ENCODE assay signal across 30 mouse cellular contexts in genomic region chr16:91537065-91537464, GRCm38 (mm10). TPM values are rescaled to one million over a fixed set of nuclear protein-coding genes. Genes with fewer than 3 reads are reported as not detected.
DNase-seq lines count a peak whose midpoint lies in the region; ATAC-seq and TF ChIP-seq lines count a peak whose summit lies in the region.
"Had no signal": no experiment of that assay in that cellular context is flagged by ENCODE, and none has a peak within 500 bp of the region (broad histone marks: within the 10 kb centered on the region; RNA-seq: fewer than 3 reads in every experiment).

No protein-coding gene starts in this region.

- H3K9ac ChIP-seq in liver, embryonic 11.5 days (ENCODE audit: low read depth, low read length): no peak overlapping the region
- H3K9ac ChIP-seq in liver, embryonic 16.5 days (ENCODE audit: low read depth, low read length): no peak overlapping the region
- no peak overlapping the region for H3K9ac ChIP-seq in stomach, postnatal 0 days (ENCODE audit: low read length)
- no peak overlapping the region for H3K9ac ChIP-seq in hindbrain, embryonic 16.5 days (ENCODE audit: low read depth, low read length)
- H3K9ac ChIP-seq: embryonic facial prominence, embryonic 12.5 days; forebrain, embryonic 15.5 days; heart, embryonic 12.5 days; hindbrain, embryonic 14.5 days; midbrain, embryonic 12.5 days; neural tube, embryonic 13.5 days had no signal

- DNase-seq in c-Kit-positive CD71-positive TER-119-positive erythroid progenitor cells, embryonic 14.5 days (ENCODE audit: low spot score): peak; percentile 53
- no peak for DNase-seq in liver, embryonic 11.5 days (ENCODE audit: low spot score)
- DNase-seq in stomach, postnatal 0 days (ENCODE audit: low spot score): no peak
- DNase-seq in urinary bladder, adult 18-20 months (ENCODE audit: low spot score in 2 of 2): no peak
- DNase-seq: adrenal gland, adult 8-10 months; B cell, adult 2 months; cerebellum, adult 9-10 months; cerebellum, postnatal 36 days; embryo, embryonic 11 days; gastrocnemius, adult 2 months; gastrocnemius, postnatal 36 days; heart, adult 2 months; heart, postnatal 10 days; kidney, adult 11 months; kidney, postnatal 14 days; lung, postnatal 4 days; right cerebral cortex, postnatal 25 days; spleen, adult 18-20 months; thymus, adult 18-20 months; thymus, postnatal 36 days had no signal

- no peak overlapping the region for H3K27ac ChIP-seq in liver, embryonic 11.5 days (ENCODE audit: low read depth, low read length)
- peak overlapping the region; percentile 18; the same call in 1 of the 2 replicates for H3K27ac ChIP-seq in liver, embryonic 16.5 days (ENCODE audit: low read length)
- H3K27ac ChIP-seq in stomach, postnatal 0 days (replicated peaks): 0 out of 2 replicates have a peak overlapping the region, but pooled peaks have one; percentile 3
- H3K27ac ChIP-seq in hindbrain, embryonic 16.5 days (ENCODE audit: low read depth, low read length): no peak overlapping the region
- H3K27ac ChIP-seq: embryonic facial prominence, embryonic 12.5 days; forebrain, embryonic 15.5 days; gastrocnemius, adult 2 months; heart, adult 2 months; hindbrain, embryonic 14.5 days; midbrain, embryonic 12.5 days; neural tube, embryonic 13.5 days had no signal

- no peak for TF ChIP-seq CTCF in stomach, postnatal 0 days (IDR thresholded peaks at IDR 0.05; ENCODE audit: low read depth)

- H3K27me3 ChIP-seq in liver, embryonic 11.5 days (replicated peaks; ENCODE audit: control insufficient read depth, insufficient read depth, low read length): no peaks in the 10 kb centered on the region
- no peaks in the 10 kb centered on the region for H3K27me3 ChIP-seq in liver, embryonic 16.5 days (ENCODE audit: control insufficient read depth, insufficient read depth, low read depth, low read length)
- no peaks in the 10 kb centered on the region for H3K27me3 ChIP-seq in stomach, postnatal 0 days (ENCODE audit: control insufficient read depth, insufficient read depth, low read length)
- H3K27me3 ChIP-seq in hindbrain, embryonic 16.5 days (replicated peaks; ENCODE audit: control insufficient read depth, insufficient read depth, low read length): no peaks in the 10 kb centered on the region
- H3K27me3 ChIP-seq: embryonic facial prominence, embryonic 12.5 days; forebrain, embryonic 15.5 days; heart, embryonic 12.5 days; midbrain, embryonic 12.5 days; neural tube, embryonic 13.5 days had no signal

- no peaks in the 10 kb centered on the region for H3K36me3 ChIP-seq in liver, embryonic 11.5 days (ENCODE audit: control insufficient read depth, insufficient read depth, low read length)
- H3K36me3 ChIP-seq in liver, embryonic 16.5 days (ENCODE audit: control insufficient read depth, insufficient read depth): no peaks in the 10 kb centered on the region
- H3K36me3 ChIP-seq in stomach, postnatal 0 days (ENCODE audit: control insufficient read depth, insufficient read depth, low read length): no peaks in the 10 kb centered on the region
- no peaks in the 10 kb centered on the region for H3K36me3 ChIP-seq in hindbrain, embryonic 16.5 days (ENCODE audit: control insufficient read depth, insufficient read depth, low read length)
- H3K36me3 ChIP-seq: embryonic facial prominence, embryonic 12.5 days; forebrain, embryonic 15.5 days; heart, embryonic 12.5 days; midbrain, embryonic 12.5 days; neural tube, embryonic 13.5 days had no signal

- 26% methylated on average over 3 of the region's 3 CpGs for WGBS in liver, embryonic 11.5 days
- 27% methylated on average over 3 of the region's 3 CpGs for WGBS in liver, embryonic 16.5 days (ENCODE audit: insufficient replicate concordance)
- 76% methylated on average over 3 of the region's 3 CpGs for WGBS in stomach, postnatal 0 days
- WGBS in hindbrain, embryonic 16.5 days: 70% methylated on average over 3 of the region's 3 CpGs

- ATAC-seq in liver, embryonic 11.5 days (replicated peaks; ENCODE audit: low FRiP score): peak; percentile 72
- peak; percentile 71 for ATAC-seq in liver, embryonic 16.5 days (ENCODE audit: low read depth)
- no peak for ATAC-seq in stomach, postnatal 0 days (ENCODE audit: low FRiP score, low TSS enrichment)
- no peak for ATAC-seq in megakaryocyte, adult 5-6 weeks (ENCODE audit: poor library complexity, severe bottlenecking)
- no peak for ATAC-seq in hindbrain, embryonic 16.5 days
- ATAC-seq: forebrain, embryonic 15.5 days; inflammation-experienced regulatory T-cells, adult 6 months had no signal

- H3K4me3 ChIP-seq in liver, embryonic 11.5 days (ENCODE audit: low read depth, low read length): no peak overlapping the region
- H3K4me3 ChIP-seq in liver, embryonic 16.5 days (ENCODE audit: low read depth, low read length): no peak overlapping the region
- H3K4me3 ChIP-seq in stomach, postnatal 0 days (ENCODE audit: low read depth, low read length): no peak overlapping the region
- H3K4me3 ChIP-seq in hindbrain, embryonic 16.5 days (ENCODE audit: low read length): no peak overlapping the region
- H3K4me3 ChIP-seq: embryonic facial prominence, embryonic 12.5 days; forebrain, embryonic 15.5 days; gastrocnemius, adult 2 months; heart, adult 2 months; heart, embryonic 12.5 days; midbrain, embryonic 12.5 days; neural tube, embryonic 13.5 days had no signal

- H3K4me2 ChIP-seq in liver, embryonic 11.5 days: no peak overlapping the region
- no peak overlapping the region for H3K4me2 ChIP-seq in liver, embryonic 16.5 days (ENCODE audit: low read depth, low read length)
- no peak overlapping the region for H3K4me2 ChIP-seq in stomach, postnatal 0 days (replicated peaks; ENCODE audit: low read depth)
- no peak overlapping the region for H3K4me2 ChIP-seq in hindbrain, embryonic 16.5 days (ENCODE audit: low read length)
- H3K4me2 ChIP-seq: embryonic facial prominence, embryonic 12.5 days; forebrain, embryonic 15.5 days; heart, embryonic 12.5 days; hindbrain, embryonic 14.5 days; midbrain, embryonic 12.5 days; neural tube, embryonic 13.5 days had no signal

- H3K4me1 ChIP-seq in liver, embryonic 11.5 days (replicated peaks; ENCODE audit: control insufficient read depth, insufficient read depth, low read length): peaks cover 31% of the 10 kb centered on the region
- peaks cover 50% of the 10 kb centered on the region for H3K4me1 ChIP-seq in liver, embryonic 16.5 days (ENCODE audit: control insufficient read depth, low read depth, low read length)
- H3K4me1 ChIP-seq in stomach, postnatal 0 days (replicated peaks; ENCODE audit: control insufficient read depth, insufficient read depth): no peaks in the 10 kb centered on the region
- H3K4me1 ChIP-seq in hindbrain, embryonic 16.5 days (ENCODE audit: control insufficient read depth, insufficient read depth, low read depth, low read length): no peaks in the 10 kb centered on the region

- H3K9me3 ChIP-seq in liver, embryonic 11.5 days (ENCODE audit: control insufficient read depth, low read length): no peaks in the 10 kb centered on the region
- H3K9me3 ChIP-seq in liver, embryonic 16.5 days (replicated peaks; ENCODE audit: control insufficient read depth, low read length): no peaks in the 10 kb centered on the region
- H3K9me3 ChIP-seq in stomach, postnatal 0 days (ENCODE audit: control insufficient read depth, low read length): no peaks in the 10 kb centered on the region
- H3K9me3 ChIP-seq in hindbrain, embryonic 16.5 days (ENCODE audit: control insufficient read depth, low read length): no peaks in the 10 kb centered on the region
- H3K9me3 ChIP-seq: embryonic facial prominence, embryonic 12.5 days; forebrain, embryonic 15.5 days; heart, embryonic 12.5 days; midbrain, embryonic 12.5 days; neural tube, embryonic 13.5 days had no signal

- no peak for TF ChIP-seq EP300 in stomach, postnatal 0 days (optimal IDR thresholded peaks at IDR 0.05)

RNA-seq across cellular contexts. Expression of gene Ifngr2, which starts 9.8 kb away (rescaled TPM):
- polyA plus RNA-seq in liver, embryonic 11.5 days (2014; fragmentation: Nextera tagmentation; extraction: Ambion mirVana): 26.2 and 28.7 TPM in 2 replicates
- polyA plus RNA-seq in liver, embryonic 16.5 days (2015; fragmentation: Nextera tagmentation; extraction: Ambion mirVana): 18.6 and 22.2 TPM in 2 replicates
- polyA plus RNA-seq in stomach, postnatal 0 days (2015; fragmentation: Nextera tagmentation; extraction: Ambion mirVana): 54.9 and 57.8 TPM in 2 replicates
- total RNA-seq in megakaryocyte, adult 5-6 weeks (2015): 63.2 and 67.5 TPM in 2 replicates
- total RNA-seq in megakaryocyte, adult 5-6 weeks (2017): 47.0 and 49.0 TPM in 2 replicates
- 118 and 127 TPM in 2 replicates for polyA plus RNA-seq in hindbrain, embryonic 16.5 days (2015; fragmentation: Nextera tagmentation; extraction: Ambion mirVana)

RNA-seq across cellular contexts. Expression of gene Ifnar1, which starts 52.0 kb away (rescaled TPM):
- polyA plus RNA-seq in liver, embryonic 11.5 days (2014; fragmentation: Nextera tagmentation; extraction: Ambion mirVana): 32.6 and 35.5 TPM in 2 replicates
- polyA plus RNA-seq in liver, embryonic 16.5 days (2015; fragmentation: Nextera tagmentation; extraction: Ambion mirVana): 21.3 and 25.0 TPM in 2 replicates
- 18.3 and 19.2 TPM in 2 replicates for polyA plus RNA-seq in stomach, postnatal 0 days (2015; fragmentation: Nextera tagmentation; extraction: Ambion mirVana)
- 66.2 and 67.3 TPM in 2 replicates for total RNA-seq in megakaryocyte, adult 5-6 weeks (2015)
- total RNA-seq in megakaryocyte, adult 5-6 weeks (2017): 73.9 and 78.5 TPM in 2 replicates
- polyA plus RNA-seq in hindbrain, embryonic 16.5 days (2015; fragmentation: Nextera tagmentation; extraction: Ambion mirVana): 42.7 and 49.2 TPM in 2 replicates

Comparison
In these comparisons a context has a peak if more than half of its experiments do, and no peak if none do; other contexts are left out.
1. H3K27ac ChIP-seq: peak in liver, embryonic 16.5 days (single experiment) and stomach, postnatal 0 days (single experiment); none in liver, embryonic 11.5 days (single experiment) and hindbrain, embryonic 16.5 days (single experiment).
2. ATAC-seq: peak in liver, embryonic 11.5 days (single experiment) and liver, embryonic 16.5 days (single experiment); none in stomach, postnatal 0 days (single experiment), megakaryocyte, adult 5-6 weeks (single experiment) and hindbrain, embryonic 16.5 days (single experiment).